Mouse (Mus musculus) limb, embryonic 11.5 days (tissue): ENCODE data around the gene Plin5. TPM values are rescaled to one million over a fixed set of nuclear protein-coding genes. Genes with fewer than 3 reads are reported as not detected.
"Not testable (repeated sequence)": the region's sequence is repeated elsewhere in the genome, so short reads cannot be mapped to it uniquely, and the experiment has no call there.

ENCODE experiments used
- ATAC-seq: fragments of 200-750 bp; cut with Nextera tagmentation; 2 replicates; pipeline ENCODE4 v1.8.0; 2017; ENCODE audit warnings: low read depth; ENCODE audit not compliant: insufficient number of reproducible peaks, low FRiP score, low TSS enrichment
- DNase-seq: peaks from one replicate; pipeline ENCODE4 v3.0.0-alpha.2; 2015; ENCODE audit warnings: low spot score
- H3K27ac ChIP-seq: fragments of 300-500 bp; sonication (generic); replicated peaks from 2 replicates; pipeline ENCODE4 v1.5.1; 2014; ENCODE audit warnings: low read depth, mild to moderate bottlenecking, low read length
- H3K27me3 ChIP-seq: fragments of 300-500 bp; sonication (generic); 2 replicates; pipeline ENCODE4 v1.6.1; 2014; ENCODE audit warnings: mild to moderate bottlenecking, low read length, mixed read lengths; ENCODE audit not compliant: control insufficient read depth, insufficient read depth
- H3K36me3 ChIP-seq: fragments of 300-500 bp; sonication (generic); 2 replicates; pipeline ENCODE4 v1.6.1; 2014; ENCODE audit warnings: mild to moderate bottlenecking, low read length, moderate library complexity, mixed read lengths; ENCODE audit not compliant: control insufficient read depth, insufficient read depth
- H3K4me1 ChIP-seq: fragments of 300-500 bp; sonication (generic); 2 replicates; pipeline ENCODE4 v1.6.1; 2014; ENCODE audit warnings: low read length, mixed read lengths; ENCODE audit not compliant: control insufficient read depth, insufficient read depth
- H3K4me2 ChIP-seq: fragments of 300-500 bp; sonication (generic); 2 replicates; pipeline ENCODE4 v1.6.1; 2014; ENCODE audit warnings: low read depth, mild to moderate bottlenecking, moderate library complexity; ENCODE audit not compliant: severe bottlenecking
- H3K4me3 ChIP-seq: fragments of 300-500 bp; sonication (generic); 2 replicates; pipeline ENCODE4 v1.5.1; 2014; ENCODE audit warnings: low read depth, low read length
- H3K9ac ChIP-seq: fragments of 300-500 bp; sonication (generic); 2 replicates; pipeline ENCODE4 v1.6.1; 2014; ENCODE audit warnings: mild to moderate bottlenecking, low read length
- H3K9me3 ChIP-seq: fragments of 300-500 bp; sonication (generic); 2 replicates; pipeline ENCODE4 v1.6.1; 2016; ENCODE audit warnings: low read length; ENCODE audit not compliant: control insufficient read depth
- WGBS: fragments of 180-500 bp; shearing (Covaris S2); extraction: QIAGEN DNeasy Blood & Tissue Kit; methylation state at CpG from one replicate; pipeline ENCODE4 v1.1.7; 2014; 5-methylcytosine and 5-hydroxymethylcytosine counted together
- polyA plus RNA-seq: library from polyadenylated mRNA; unstranded; fragments of >200 nt; fragmentation: Nextera tagmentation; extraction: Ambion mirVana; gene quantifications from 2 replicates; pipeline ENCODE4 v1.2.1, GENCODE M21; 2014

The Plin5 gene
- polyA plus RNA-seq, 1 experiment from 2014 or later = 0.16 TPM

DNA sequence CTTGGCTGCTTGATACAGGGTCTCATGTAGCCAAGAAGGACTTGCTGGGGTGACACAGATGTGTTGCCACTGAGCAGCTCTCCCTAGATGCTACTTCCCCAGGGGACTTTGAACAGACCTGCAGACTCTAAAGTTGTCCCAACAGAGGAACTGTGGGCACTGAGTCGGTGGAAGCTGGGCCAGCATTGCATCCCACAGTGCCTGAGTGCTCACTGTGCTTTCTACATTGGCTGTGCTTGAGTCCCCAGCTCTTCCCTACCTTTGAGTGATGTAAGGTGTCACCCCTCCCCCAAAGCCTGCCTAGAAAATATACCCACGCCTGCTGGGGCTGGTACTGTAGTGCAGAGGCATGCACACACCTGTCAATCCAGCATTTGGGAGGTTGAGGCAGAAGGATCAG is 9.7 kb downstream of the Plin5 start:
- 73% methylated on average over 2 of the region's 2 CpGs for WGBS
- Histone ChIP-seq H3K9me3 (no peaks in the 10 kb centered on the region), H3K36me3 (peaks cover 3% of the 10 kb centered on the region; the same call in 1 of the 2 replicates), H3K9ac (no peak overlapping the region), H3K27me3 (no peaks in the 10 kb centered on the region), H3K4me2 (no peak overlapping the region), H3K4me1 (no peaks in the 10 kb centered on the region), H3K4me3 (no peak overlapping the region), H3K27ac (no peak overlapping the region)
- ATAC-seq (no peak), DNase-seq (no peak)

GRCm38 (mm10) chr17:56106981-56107380 is 10.4 kb downstream of the Plin5 start:
- Histone ChIP-seq H3K4me2 (no peak overlapping the region), H3K36me3 (peaks cover 9% of the 10 kb centered on the region; the same call in 1 of the 2 replicates), H3K9ac (no peak overlapping the region), H3K4me3 (no peak overlapping the region), H3K27me3 (no peaks in the 10 kb centered on the region), H3K27ac (no peak overlapping the region), H3K4me1 (no peaks in the 10 kb centered on the region), H3K9me3 (no peaks in the 10 kb centered on the region)
- no peak for DNase-seq
- WGBS = 76% methylated on average over 4 of the region's 4 CpGs
- no peak for ATAC-seq

DNA sequence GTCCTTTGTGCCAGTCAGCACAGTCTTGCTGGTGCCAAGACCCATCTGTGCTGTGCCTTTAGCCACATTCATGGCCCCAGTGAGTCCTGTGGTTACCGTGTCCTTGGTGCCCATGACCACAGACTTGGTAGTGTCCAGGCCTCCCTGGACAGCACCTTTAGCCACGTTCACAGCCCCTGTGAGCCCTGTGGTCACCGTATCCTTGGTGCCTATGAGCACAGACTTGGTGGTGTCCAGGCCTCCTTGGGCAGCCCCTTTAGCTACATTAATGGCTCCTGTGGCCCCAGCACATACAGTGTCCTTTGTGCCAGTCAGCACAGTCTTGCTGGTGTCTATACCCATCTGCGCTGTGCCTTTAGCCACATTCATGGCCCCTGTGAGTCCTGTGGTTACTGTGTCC is 11.0 kb downstream of the Plin5 start:
- not testable (repeated sequence) for H3K9me3 ChIP-seq, H3K27ac ChIP-seq, H3K4me3 ChIP-seq, DNase-seq, H3K27me3 ChIP-seq, H3K4me1 ChIP-seq, H3K4me2 ChIP-seq, H3K9ac ChIP-seq, ATAC-seq
- peaks cover 14% of the 10 kb centered on the region; the same call in 1 of the 2 replicates for H3K36me3 ChIP-seq
- WGBS = 92% methylated on average over 4 of the region's 4 CpGs

GRCm38 (mm10) chr17:56104821-56105220 is 12.6 kb downstream of the Plin5 start:
- H3K4me1 ChIP-seq, DNase-seq, H3K4me3 ChIP-seq, H3K27me3 ChIP-seq, H3K27ac ChIP-seq, H3K4me2 ChIP-seq, ATAC-seq, H3K9me3 ChIP-seq, H3K9ac ChIP-seq: not testable (repeated sequence)
- peaks cover 26% of the 10 kb centered on the region; the same call in 1 of the 2 replicates for H3K36me3 ChIP-seq
- WGBS = 77% methylated on average over 2 of the region's 5 CpGs

DNA sequence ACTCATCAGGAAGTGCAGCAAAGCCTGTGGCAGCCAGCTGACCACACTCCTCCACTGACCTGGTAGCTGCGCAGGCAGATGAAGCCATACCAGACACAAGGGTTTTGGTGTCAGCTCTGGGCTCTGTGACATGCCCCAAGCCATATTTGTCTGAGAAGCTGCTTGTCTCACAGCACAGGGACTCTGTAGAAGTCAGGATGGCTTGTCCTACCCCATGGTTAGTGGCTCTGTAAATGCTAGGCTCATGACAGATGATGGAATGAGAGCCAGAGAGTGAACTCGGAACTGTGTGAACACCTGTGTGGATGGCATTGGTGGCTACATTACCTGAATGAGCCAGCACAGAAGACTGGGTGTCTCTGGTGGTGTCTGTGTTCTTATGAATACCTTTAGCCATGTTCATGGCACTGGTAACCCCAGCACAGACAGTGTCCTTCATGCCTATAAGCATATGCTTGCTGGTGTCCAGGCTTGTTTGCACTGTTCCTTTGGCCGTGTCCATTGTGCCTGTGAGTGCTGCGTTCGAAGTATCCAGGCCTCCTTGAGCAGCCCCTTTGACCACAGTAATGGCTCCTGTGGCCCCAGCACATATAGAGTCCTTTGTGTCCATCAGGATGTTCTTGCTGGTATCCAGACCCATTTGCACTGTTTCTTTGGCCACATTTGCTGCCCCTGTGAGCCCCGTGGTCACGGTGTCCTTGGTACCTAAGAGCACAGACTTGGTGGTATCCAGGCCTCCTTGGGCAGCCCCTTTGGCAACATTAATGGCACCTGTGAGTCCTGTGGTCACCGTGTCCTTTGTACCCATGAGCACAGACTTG is 13.7 kb downstream of the Plin5 start:
- Histone ChIP-seq H3K4me1 (no peaks in the 10 kb centered on the region), H3K9ac (no peak overlapping the region), H3K4me2 (no peak overlapping the region), H3K27me3 (no peaks in the 10 kb centered on the region), H3K36me3 (peaks cover 30% of the 10 kb centered on the region), H3K27ac (no peak overlapping the region), H3K4me3 (no peak overlapping the region), H3K9me3 (no peaks in the 10 kb centered on the region)
- no peak for DNase-seq
- no peak for ATAC-seq
- WGBS = 90% methylated on average over 8 of the region's 8 CpGs

GRCm38 (mm10) chr17:56102927-56103326 is 14.5 kb downstream of the Plin5 start:
- Histone ChIP-seq H3K9me3 (no peaks in the 10 kb centered on the region), H3K9ac (no peak overlapping the region), H3K36me3 (peaks cover 34% of the 10 kb centered on the region), H3K4me2 (no peak overlapping the region), H3K4me3 (no peak overlapping the region), H3K27me3 (no peaks in the 10 kb centered on the region), H3K4me1 (no peaks in the 10 kb centered on the region), H3K27ac (no peak overlapping the region)
- ATAC-seq = no peak
- WGBS = 91% methylated on average over 9 of the region's 9 CpGs
- DNase-seq = no peak

DNA sequence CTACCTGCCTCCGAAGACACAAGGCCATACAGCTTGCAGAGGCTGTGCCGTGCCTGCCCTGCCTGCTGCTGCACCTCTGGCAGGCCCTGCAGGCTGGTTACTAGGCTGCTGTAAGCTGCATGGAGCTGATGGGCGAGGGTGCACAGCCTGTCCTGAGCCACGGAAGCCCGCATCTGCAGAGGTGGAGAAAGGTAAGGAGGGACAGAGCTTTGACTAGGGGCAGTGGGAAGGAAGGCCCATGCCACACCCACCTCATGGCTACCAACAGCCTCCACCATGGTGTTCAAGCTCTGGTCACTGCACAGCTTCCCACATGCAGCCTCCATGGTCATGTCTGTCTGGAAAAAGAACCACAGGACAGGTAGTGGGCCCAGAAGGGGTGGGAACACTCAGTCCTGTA is 15.2 kb downstream of the Plin5 start:
- Histone ChIP-seq H3K27me3 (no peaks in the 10 kb centered on the region), H3K4me2 (no peak overlapping the region), H3K9me3 (no peaks in the 10 kb centered on the region), H3K27ac (no peak overlapping the region), H3K4me1 (no peaks in the 10 kb centered on the region), H3K4me3 (no peak overlapping the region), H3K9ac (no peak overlapping the region), H3K36me3 (peaks cover 41% of the 10 kb centered on the region)
- ATAC-seq (no peak), DNase-seq (no peak)
- WGBS = 92% methylated on average over 5 of the region's 5 CpGs

- H3K4me1 ChIP-seq = no peaks in the 10 kb centered on the region
- H3K36me3 ChIP-seq = peaks cover 54% of the 10 kb centered on the region
- no peaks in the 10 kb centered on the region for H3K27me3 ChIP-seq
- H3K27ac ChIP-seq = no peak overlapping the region
- 91% methylated on average over 3 of the region's 3 CpGs for WGBS
- no peak overlapping the region for H3K4me3 ChIP-seq
- no peak overlapping the region for H3K4me2 ChIP-seq
- ATAC-seq = no peak
- DNase-seq = no peak
- H3K9me3 ChIP-seq = no peaks in the 10 kb centered on the region
- H3K9ac ChIP-seq = no peak overlapping the region
Measured at GRCm38 (mm10) chr17:56100811-56101210, 16.6 kb downstream of the Plin5 start.
